Mouse (Mus musculus) limb, embryonic 11.5 days (tissue): ENCODE results near the gene Ctnna3. TPM values are rescaled to one million over a fixed set of nuclear protein-coding genes. Genes with fewer than 3 reads are reported as not detected.

ENCODE experiments used
- ATAC-seq: fragments of 200-750 bp; cut with Nextera tagmentation; 2 replicates; pipeline ENCODE4 v1.8.0; 2017; ENCODE audit warnings: low read depth; ENCODE audit not compliant: insufficient number of reproducible peaks, low FRiP score, low TSS enrichment
- DNase-seq: peaks from one replicate; pipeline ENCODE4 v3.0.0-alpha.2; 2015; ENCODE audit warnings: low spot score
- H3K27ac ChIP-seq: fragments of 300-500 bp; sonication (generic); replicated peaks from 2 replicates; pipeline ENCODE4 v1.5.1; 2014; ENCODE audit warnings: low read depth, mild to moderate bottlenecking, low read length
- H3K27me3 ChIP-seq: fragments of 300-500 bp; sonication (generic); 2 replicates; pipeline ENCODE4 v1.6.1; 2014; ENCODE audit warnings: mild to moderate bottlenecking, low read length, mixed read lengths; ENCODE audit not compliant: control insufficient read depth, insufficient read depth
- H3K36me3 ChIP-seq: fragments of 300-500 bp; sonication (generic); 2 replicates; pipeline ENCODE4 v1.6.1; 2014; ENCODE audit warnings: mild to moderate bottlenecking, low read length, moderate library complexity, mixed read lengths; ENCODE audit not compliant: control insufficient read depth, insufficient read depth
- H3K4me1 ChIP-seq: fragments of 300-500 bp; sonication (generic); 2 replicates; pipeline ENCODE4 v1.6.1; 2014; ENCODE audit warnings: low read length, mixed read lengths; ENCODE audit not compliant: control insufficient read depth, insufficient read depth
- H3K4me2 ChIP-seq: fragments of 300-500 bp; sonication (generic); 2 replicates; pipeline ENCODE4 v1.6.1; 2014; ENCODE audit warnings: low read depth, mild to moderate bottlenecking, moderate library complexity; ENCODE audit not compliant: severe bottlenecking
- H3K4me3 ChIP-seq: fragments of 300-500 bp; sonication (generic); 2 replicates; pipeline ENCODE4 v1.5.1; 2014; ENCODE audit warnings: low read depth, low read length
- H3K9ac ChIP-seq: fragments of 300-500 bp; sonication (generic); 2 replicates; pipeline ENCODE4 v1.6.1; 2014; ENCODE audit warnings: mild to moderate bottlenecking, low read length
- H3K9me3 ChIP-seq: fragments of 300-500 bp; sonication (generic); 2 replicates; pipeline ENCODE4 v1.6.1; 2016; ENCODE audit warnings: low read length; ENCODE audit not compliant: control insufficient read depth
- WGBS: fragments of 180-500 bp; shearing (Covaris S2); extraction: QIAGEN DNeasy Blood & Tissue Kit; methylation state at CpG from one replicate; pipeline ENCODE4 v1.1.7; 2014; 5-methylcytosine and 5-hydroxymethylcytosine counted together
- polyA plus RNA-seq: library from polyadenylated mRNA; unstranded; fragments of >200 nt; fragmentation: Nextera tagmentation; extraction: Ambion mirVana; gene quantifications from 2 replicates; pipeline ENCODE4 v1.2.1, GENCODE M21; 2014

The Ctnna3 gene
- polyA plus RNA-seq, 1 experiment from 2014 or later, result 0.04 TPM

- Histone ChIP-seq H3K4me3 (no peak overlapping the region), H3K9me3 (no peaks in the 10 kb centered on the region), H3K9ac (no peak overlapping the region), H3K4me2 (no peak overlapping the region), H3K36me3 (no peaks in the 10 kb centered on the region), H3K4me1 (no peaks in the 10 kb centered on the region), H3K27me3 (no peaks in the 10 kb centered on the region), H3K27ac (no peak overlapping the region)
- peak; percentile 45 for DNase-seq
- WGBS, result 43% methylated on average over 5 of the region's 5 CpGs
- no peak for ATAC-seq
Observed at GRCm38 (mm10) chr10:64750791-64751190, 1320.9 kb downstream of the Ctnna3 start.

GRCm38 (mm10) chr10:64836315-64836714 lies 1406.4 kb downstream of the Ctnna3 start:
- Histone ChIP-seq H3K27me3 (no peaks in the 10 kb centered on the region), H3K9me3 (no peaks in the 10 kb centered on the region), H3K4me3 (no peak overlapping the region), H3K9ac (no peak overlapping the region), H3K4me2 (no peak overlapping the region), H3K36me3 (no peaks in the 10 kb centered on the region), H3K27ac (no peak overlapping the region), H3K4me1 (no peaks in the 10 kb centered on the region)
- no peak for ATAC-seq
- DNase-seq, result no peak
- 95% methylated on average over 1 of the region's 1 CpGs for WGBS

GRCm38 (mm10) chr10:64861439-64861838 lies 1431.5 kb downstream of the Ctnna3 start:
- H3K9me3 ChIP-seq, result no peaks in the 10 kb centered on the region
- 81% methylated on average over 2 of the region's 2 CpGs for WGBS
- no peak overlapping the region for H3K4me2 ChIP-seq
- no peak overlapping the region for H3K4me3 ChIP-seq
- no peaks in the 10 kb centered on the region for H3K36me3 ChIP-seq
- H3K27me3 ChIP-seq, result no peaks in the 10 kb centered on the region
- no peak overlapping the region for H3K27ac ChIP-seq
- no peak for ATAC-seq
- H3K9ac ChIP-seq, result no peak overlapping the region
- no peaks in the 10 kb centered on the region for H3K4me1 ChIP-seq
- DNase-seq, result no peak

- no peak for DNase-seq
- Histone ChIP-seq H3K27ac (no peak overlapping the region), H3K4me2 (no peak overlapping the region), H3K4me3 (no peak overlapping the region), H3K27me3 (no peaks in the 10 kb centered on the region), H3K9ac (no peak overlapping the region), H3K4me1 (no peaks in the 10 kb centered on the region), H3K36me3 (no peaks in the 10 kb centered on the region), H3K9me3 (no peaks in the 10 kb centered on the region)
- 71% methylated on average over 3 of the region's 3 CpGs for WGBS
- ATAC-seq, result no peak
Observed at GRCm38 (mm10) chr10:64870888-64871287, 1441.0 kb downstream of the Ctnna3 start.

- Histone ChIP-seq H3K27ac (no peak overlapping the region), H3K9ac (no peak overlapping the region), H3K27me3 (no peaks in the 10 kb centered on the region), H3K4me1 (no peaks in the 10 kb centered on the region), H3K9me3 (no peaks in the 10 kb centered on the region), H3K4me3 (no peak overlapping the region), H3K36me3 (no peaks in the 10 kb centered on the region), H3K4me2 (no peak overlapping the region)
- WGBS, result 85% methylated on average over 2 of the region's 2 CpGs
- no peak for DNase-seq
- ATAC-seq, result no peak
Observed at GRCm38 (mm10) chr10:64876506-64876905, 1446.6 kb downstream of the Ctnna3 start.

GRCm38 (mm10) chr10:64879860-64880259 lies 1450.0 kb downstream of the Ctnna3 start:
- no peak overlapping the region for H3K27ac ChIP-seq

GRCm38 (mm10) chr10:64886946-64887345 lies 1457.0 kb downstream of the Ctnna3 start:
- Histone ChIP-seq H3K4me2 (no peak overlapping the region), H3K9ac (no peak overlapping the region), H3K36me3 (no peaks in the 10 kb centered on the region), H3K4me1 (no peaks in the 10 kb centered on the region), H3K4me3 (no peak overlapping the region), H3K9me3 (no peaks in the 10 kb centered on the region), H3K27ac (no peak overlapping the region), H3K27me3 (no peaks in the 10 kb centered on the region)
- ATAC-seq (no peak), DNase-seq (no peak)
- 85% methylated on average over 9 of the region's 9 CpGs for WGBS

More at GRCm38 (mm10) chr10:64879860-64880259, 1450.0 kb downstream of the Ctnna3 start:
- Histone ChIP-seq H3K9ac (no peak overlapping the region), H3K4me3 (no peak overlapping the region), H3K4me2 (no peak overlapping the region), H3K36me3 (no peaks in the 10 kb centered on the region), H3K27me3 (no peaks in the 10 kb centered on the region), H3K9me3 (no peaks in the 10 kb centered on the region), H3K4me1 (no peaks in the 10 kb centered on the region)
- ATAC-seq, result no peak
- DNase-seq, result no peak
- WGBS, result 75% methylated on average over 3 of the region's 3 CpGs

- Histone ChIP-seq H3K36me3 (no peaks in the 10 kb centered on the region), H3K4me2 (no peak overlapping the region), H3K4me1 (no peaks in the 10 kb centered on the region), H3K27me3 (no peaks in the 10 kb centered on the region), H3K4me3 (no peak overlapping the region), H3K9me3 (no peaks in the 10 kb centered on the region), H3K27ac (no peak overlapping the region), H3K9ac (no peak overlapping the region)
- DNase-seq, result no peak
- no peak for ATAC-seq
Observed at GRCm38 (mm10) chr10:64892458-64892857, 1462.6 kb downstream of the Ctnna3 start.

GRCm38 (mm10) chr10:64898739-64899138 lies 1468.8 kb downstream of the Ctnna3 start:
- Histone ChIP-seq H3K9me3 (no peaks in the 10 kb centered on the region), H3K36me3 (no peaks in the 10 kb centered on the region), H3K27ac (no peak overlapping the region), H3K4me1 (no peaks in the 10 kb centered on the region), H3K4me2 (no peak overlapping the region), H3K27me3 (no peaks in the 10 kb centered on the region), H3K4me3 (no peak overlapping the region), H3K9ac (no peak overlapping the region)
- DNase-seq (no peak), ATAC-seq (no peak)
- WGBS, result 81% methylated on average over 1 of the region's 1 CpGs
